Mouse (Mus musculus): Measurements from ENCODE around the gene Phrf1. TPM values are rescaled to one million over a fixed set of nuclear protein-coding genes. Genes with fewer than 3 reads are reported as not detected.
"Not testable (repeated sequence)": the region's sequence is repeated elsewhere in the genome, so short reads cannot be mapped to it uniquely, and the experiment has no call there.

The Phrf1 gene
- polyA plus RNA-seq, 1 experiment from 2014 or later, result 37.2 TPM

DNA sequence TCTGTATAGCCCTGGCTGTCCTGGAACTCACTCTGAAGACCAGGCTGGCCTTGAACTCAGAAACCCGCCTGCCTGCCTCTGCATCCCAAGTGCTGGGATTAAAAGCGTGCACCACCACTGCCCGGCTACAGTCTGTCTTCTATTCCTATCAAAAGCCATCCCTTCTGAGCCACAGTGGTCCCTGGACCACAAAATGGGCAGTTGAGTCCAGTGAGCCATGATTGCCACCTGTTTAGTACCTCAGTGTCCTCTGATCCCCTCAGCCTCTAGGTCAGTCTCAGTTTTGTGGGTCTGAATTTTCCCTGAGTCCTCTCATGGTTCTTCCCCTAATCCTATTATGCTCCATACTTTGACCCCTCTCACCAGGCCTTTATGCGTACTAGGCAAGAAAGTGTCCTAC, 788 bp upstream of the Phrf1 start:
- Histone ChIP-seq H3K9ac (ENCODE audit: low read depth, low read length) (0 out of 2 replicates have a peak overlapping the region, but pooled peaks have one; percentile 99), H3K36me3 (ENCODE audit: insufficient read depth, low read length) (peaks cover 7% of the 10 kb centered on the region; the same call in 1 of the 2 replicates), H3K4me2 (ENCODE audit: low read length) (peak overlapping the region; percentile 68; the same call in 1 of the 2 replicates), H3K27me3 (ENCODE audit: insufficient read depth, low read length) (no peaks in the 10 kb centered on the region), H3K9me3 (replicated peaks; ENCODE audit: low read length) (no peaks in the 10 kb centered on the region), H3K4me3 (replicated peaks; ENCODE audit: low read depth, low read length) (no peak overlapping the region), H3K4me1 (replicated peaks; ENCODE audit: insufficient read depth, low read length) (0 out of 2 replicates have a peak, but pooled peaks cover 12% of the 10 kb centered on the region), H3K27ac (no peak overlapping the region)
- no peak for ATAC-seq (replicated peaks; ENCODE audit: low FRiP score, low read depth)
- no peak for DNase-seq (ENCODE audit: low spot score)
- TF ChIP-seq CTCF (IDR thresholded peaks at IDR 0.05; ENCODE audit: low read depth), result no peak
- 77% methylated on average over 4 of the region's 4 CpGs for WGBS

- no peaks in the 10 kb centered on the region for H3K27me3 ChIP-seq (ENCODE audit: insufficient read depth, low read length)
These were observed 1.1 kb downstream of the Phrf1 start for GRCm38 (mm10) chr7:141229702-141230101.

DNA sequence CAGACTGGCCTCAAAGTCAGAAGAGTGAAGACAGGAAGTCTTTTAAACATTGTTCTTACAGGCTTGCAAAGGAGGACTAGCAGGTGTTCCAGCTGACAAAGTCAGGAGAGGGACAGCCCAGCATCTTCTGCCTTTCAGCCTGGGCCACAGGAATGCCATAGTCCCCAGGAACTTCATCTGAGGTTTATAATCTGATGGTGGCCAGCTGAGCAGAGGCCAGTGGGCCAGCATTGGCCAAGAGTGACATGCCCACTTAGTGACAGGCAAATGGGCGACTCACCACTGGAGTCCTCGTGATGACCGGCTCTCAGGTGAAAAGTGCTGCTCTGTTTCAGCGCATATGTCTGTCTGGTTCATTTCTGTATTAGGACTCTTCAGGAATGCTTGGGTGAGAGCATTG, 2.0 kb downstream of the Phrf1 start:
- Histone ChIP-seq H3K4me1 (replicated peaks; ENCODE audit: insufficient read depth, low read length) (0 out of 2 replicates have a peak, but pooled peaks cover 11% of the 10 kb centered on the region), H3K36me3 (ENCODE audit: insufficient read depth, low read length) (peaks cover 31% of the 10 kb centered on the region), H3K9me3 (replicated peaks; ENCODE audit: low read length) (no peaks in the 10 kb centered on the region), H3K9ac (ENCODE audit: low read depth, low read length) (no peak overlapping the region), H3K4me2 (ENCODE audit: low read length) (0 out of 2 replicates have a peak overlapping the region, but pooled peaks have one; percentile 68), H3K27me3 (ENCODE audit: insufficient read depth, low read length) (no peaks in the 10 kb centered on the region), H3K4me3 (replicated peaks; ENCODE audit: low read depth, low read length) (no peak overlapping the region), H3K27ac (no peak overlapping the region)
- WGBS, result 85% methylated on average over 4 of the region's 4 CpGs
- DNase-seq (ENCODE audit: low spot score), result no peak
- TF ChIP-seq CTCF (IDR thresholded peaks at IDR 0.05; ENCODE audit: low read depth), result no peak
- no peak for ATAC-seq (replicated peaks; ENCODE audit: low FRiP score, low read depth)

More at GRCm38 (mm10) chr7:141229702-141230101, 1.1 kb downstream of the Phrf1 start:
- Histone ChIP-seq H3K4me2 (ENCODE audit: low read length) (peak overlapping the region; percentile 68), H3K36me3 (ENCODE audit: insufficient read depth, low read length) (peaks cover 24% of the 10 kb centered on the region), H3K4me3 (replicated peaks; ENCODE audit: low read depth, low read length) (peak overlapping the region; percentile 99), H3K4me1 (replicated peaks; ENCODE audit: insufficient read depth, low read length) (0 out of 2 replicates have a peak, but pooled peaks cover 11% of the 10 kb centered on the region), H3K27ac (no peak overlapping the region), H3K9me3 (replicated peaks; ENCODE audit: low read length) (no peaks in the 10 kb centered on the region), H3K9ac (ENCODE audit: low read depth, low read length) (peak overlapping the region; percentile 99)
- 41% methylated on average over 6 of the region's 6 CpGs for WGBS
- DNase-seq (ENCODE audit: low spot score), result no peak
- no peak for TF ChIP-seq CTCF (IDR thresholded peaks at IDR 0.05; ENCODE audit: low read depth)
- ATAC-seq (replicated peaks; ENCODE audit: low FRiP score, low read depth), result no peak

GRCm38 (mm10) chr7:141231111-141231510, 2.5 kb downstream of the Phrf1 start:
- Histone ChIP-seq H3K9ac (ENCODE audit: low read depth, low read length) (no peak overlapping the region), H3K9me3 (replicated peaks; ENCODE audit: low read length) (no peaks in the 10 kb centered on the region), H3K4me1 (replicated peaks; ENCODE audit: insufficient read depth, low read length) (0 out of 2 replicates have a peak, but pooled peaks cover 11% of the 10 kb centered on the region), H3K27me3 (ENCODE audit: insufficient read depth, low read length) (no peaks in the 10 kb centered on the region), H3K4me2 (ENCODE audit: low read length) (no peak overlapping the region), H3K4me3 (replicated peaks; ENCODE audit: low read depth, low read length) (no peak overlapping the region), H3K27ac (no peak overlapping the region), H3K36me3 (ENCODE audit: insufficient read depth, low read length) (peaks cover 32% of the 10 kb centered on the region)
- no peak for TF ChIP-seq CTCF (IDR thresholded peaks at IDR 0.05; ENCODE audit: low read depth)
- 78% methylated on average over 3 of the region's 3 CpGs for WGBS
- ATAC-seq (replicated peaks; ENCODE audit: low FRiP score, low read depth) (no peak), DNase-seq (ENCODE audit: low spot score) (no peak)

GRCm38 (mm10) chr7:141231551-141231950, 3.0 kb downstream of the Phrf1 start:
- no peak overlapping the region for H3K4me3 ChIP-seq (replicated peaks; ENCODE audit: low read depth, low read length)
- TF ChIP-seq CTCF (IDR thresholded peaks at IDR 0.05; ENCODE audit: low read depth), result no peak
- 96% methylated on average over 10 of the region's 10 CpGs for WGBS
- H3K9me3 ChIP-seq (replicated peaks; ENCODE audit: low read length), result no peaks in the 10 kb centered on the region
- peaks cover 32% of the 10 kb centered on the region for H3K36me3 ChIP-seq (ENCODE audit: insufficient read depth, low read length)
- no peak overlapping the region for H3K4me2 ChIP-seq (ENCODE audit: low read length)
- H3K27me3 ChIP-seq (ENCODE audit: insufficient read depth, low read length), result no peaks in the 10 kb centered on the region
- no peak overlapping the region for H3K9ac ChIP-seq (ENCODE audit: low read depth, low read length)
- ATAC-seq (replicated peaks; ENCODE audit: low FRiP score, low read depth) (no peak), DNase-seq (ENCODE audit: low spot score) (no peak)
- 0 out of 2 replicates have a peak, but pooled peaks cover 11% of the 10 kb centered on the region for H3K4me1 ChIP-seq (replicated peaks; ENCODE audit: insufficient read depth, low read length)
- no peak overlapping the region for H3K27ac ChIP-seq

DNA sequence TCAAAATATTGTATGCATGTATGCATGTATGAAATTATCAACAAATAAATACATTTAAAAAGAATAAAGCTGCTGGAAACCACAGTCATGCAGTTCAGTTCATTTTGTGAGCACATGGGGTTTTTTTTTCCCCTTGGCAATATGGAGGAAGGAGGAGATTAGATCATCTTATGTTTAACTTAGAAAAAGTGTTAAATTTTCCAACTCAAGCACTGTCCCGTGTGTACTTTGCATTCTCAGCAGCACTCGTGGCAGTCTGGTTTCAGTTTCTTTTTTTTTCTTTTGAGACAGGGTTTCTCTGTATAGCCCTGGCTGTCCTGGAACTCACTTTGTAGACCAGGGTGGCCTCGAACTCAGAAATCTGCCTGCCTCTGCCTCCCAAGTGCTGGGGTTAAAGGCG, 21.9 kb downstream of the Phrf1 start:
- peaks cover 59% of the 10 kb centered on the region for H3K36me3 ChIP-seq (ENCODE audit: insufficient read depth, low read length)
- 91% methylated on average over 4 of the region's 4 CpGs for WGBS
- H3K9me3 ChIP-seq (replicated peaks; ENCODE audit: low read length); H3K27ac ChIP-seq; H3K27me3 ChIP-seq (ENCODE audit: insufficient read depth, low read length); ATAC-seq (replicated peaks; ENCODE audit: low FRiP score, low read depth); H3K4me3 ChIP-seq (replicated peaks; ENCODE audit: low read depth, low read length); DNase-seq (ENCODE audit: low spot score); H3K4me1 ChIP-seq (replicated peaks; ENCODE audit: insufficient read depth, low read length); H3K4me2 ChIP-seq (ENCODE audit: low read length); H3K9ac ChIP-seq (ENCODE audit: low read depth, low read length): not testable (repeated sequence)

DNA sequence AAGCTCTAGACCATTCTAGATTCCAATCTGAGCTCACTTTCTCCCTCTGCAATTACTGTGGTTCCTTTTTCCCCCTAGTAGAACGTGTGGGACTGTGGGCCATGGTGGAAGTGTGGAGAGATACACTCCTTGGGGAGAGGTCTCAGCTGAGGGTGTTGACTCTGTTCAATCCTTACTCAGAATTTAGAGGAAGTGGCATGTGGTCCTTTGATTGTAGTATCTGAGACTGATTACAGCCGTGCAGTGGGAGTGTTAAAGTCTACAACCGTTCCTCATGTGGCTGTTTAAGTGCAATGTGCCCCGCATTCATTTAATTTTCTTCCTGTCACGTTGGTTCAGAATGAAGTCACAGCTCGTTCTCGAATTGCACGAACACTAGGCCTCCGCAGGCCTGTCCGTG, 27.6 kb downstream of the Phrf1 start:
- no peak overlapping the region for H3K27ac ChIP-seq
- peaks cover 73% of the 10 kb centered on the region for H3K36me3 ChIP-seq (ENCODE audit: insufficient read depth, low read length)
- DNase-seq (ENCODE audit: low spot score), result no peak
- no peaks in the 10 kb centered on the region for H3K4me1 ChIP-seq (replicated peaks; ENCODE audit: insufficient read depth, low read length)
- no peak overlapping the region for H3K4me2 ChIP-seq (ENCODE audit: low read length)
- H3K27me3 ChIP-seq (ENCODE audit: insufficient read depth, low read length), result no peaks in the 10 kb centered on the region
- 89% methylated on average over 10 of the region's 10 CpGs for WGBS
- H3K4me3 ChIP-seq (replicated peaks; ENCODE audit: low read depth, low read length), result no peak overlapping the region
- no peak overlapping the region for H3K9ac ChIP-seq (ENCODE audit: low read depth, low read length)
- ATAC-seq (replicated peaks; ENCODE audit: low FRiP score, low read depth), result no peak
- TF ChIP-seq CTCF (IDR thresholded peaks at IDR 0.05; ENCODE audit: low read depth), result no peak
- no peaks in the 10 kb centered on the region for H3K9me3 ChIP-seq (replicated peaks; ENCODE audit: low read length)

All from kidney, postnatal 0 days (tissue).